Mouse (Mus musculus): ENCODE data around the gene Slc43a3. TPM values are rescaled to one million over a fixed set of nuclear protein-coding genes. Genes with fewer than 3 reads are reported as not detected.

Gene Slc43a3
- total RNA-seq, 2 experiments from 2014 or later = 22.4 to 43.2 TPM

DNA sequence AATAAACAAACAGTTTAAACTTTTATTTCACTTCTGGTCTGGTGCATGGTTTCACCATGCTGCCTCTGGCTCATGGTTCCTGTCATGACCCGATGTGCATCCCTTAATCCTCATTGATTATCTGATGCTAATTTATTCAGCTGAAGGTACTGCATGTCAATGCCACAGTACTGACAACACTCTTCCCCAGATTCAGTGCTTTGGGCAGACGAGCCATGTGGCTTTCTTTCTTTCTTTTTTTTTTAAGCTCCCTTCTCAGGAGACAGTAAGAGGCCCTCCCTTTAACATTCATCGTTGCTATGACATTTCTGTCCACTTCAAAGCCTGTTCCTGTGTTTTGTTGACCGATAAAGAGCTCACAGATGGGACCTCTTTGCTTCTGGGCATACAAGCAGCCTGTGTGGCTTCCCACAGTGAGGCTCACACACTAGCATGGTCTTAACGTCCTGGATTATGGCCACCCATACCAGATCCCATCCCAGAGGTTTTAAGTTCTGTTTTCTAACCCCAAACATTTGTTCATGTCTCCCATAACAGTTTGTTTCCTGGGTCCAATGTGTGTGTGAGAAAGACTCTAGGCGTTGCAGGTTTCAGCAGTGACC is 26.6 kb downstream of the Slc43a3 start:
- DNase-seq = no peak
- intact Hi-C loops (cut with DNase I; ENCODE audit: low total_unique reads) = no loop called here

DNA sequence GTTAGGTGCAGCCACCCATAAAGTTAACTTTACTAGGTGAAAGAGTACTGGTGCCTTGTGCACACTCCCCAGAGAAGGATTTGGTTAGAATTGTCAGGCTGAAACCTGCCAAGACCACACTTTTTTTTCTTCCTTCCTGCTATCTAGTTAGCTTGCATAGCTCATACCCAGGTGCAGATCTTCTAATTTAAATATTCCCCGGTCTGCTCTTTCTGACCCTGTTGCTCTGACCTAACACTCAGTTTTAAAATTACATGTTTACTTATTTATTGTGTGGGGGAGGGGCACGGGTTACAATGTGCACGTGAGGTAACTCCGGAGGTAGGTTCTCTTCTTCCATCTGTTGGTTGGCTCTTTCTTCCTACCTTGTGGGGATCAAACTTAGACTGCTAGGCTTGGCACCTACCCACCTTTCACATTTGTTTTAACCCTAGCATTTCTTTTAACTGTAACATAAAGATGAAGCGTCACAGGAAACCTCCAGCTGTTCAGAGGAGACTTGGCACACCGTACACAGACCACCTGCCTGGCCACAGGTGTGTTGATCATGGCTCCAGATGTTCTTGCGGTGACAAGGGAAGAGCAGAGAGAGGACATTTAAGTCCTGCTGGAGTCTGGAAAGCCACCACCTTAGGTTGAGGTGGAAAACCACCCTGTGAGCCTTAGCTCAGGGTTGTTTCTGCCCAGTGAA is 27.9 kb downstream of the Slc43a3 start:
- no peak for DNase-seq
- intact Hi-C loops (cut with DNase I; ENCODE audit: low total_unique reads) = no loop called here

- intact Hi-C loops (cut with DNase I; ENCODE audit: low total_unique reads) = no loop called here
- DNase-seq = no peak
Observed at GRCm38 (mm10) chr2:84967318-84967991, 31.1 kb downstream of the Slc43a3 start.

GRCm38 (mm10) chr2:84975580-84975979 is 39.2 kb downstream of the Slc43a3 start:
- intact Hi-C loops (cut with DNase I; ENCODE audit: low total_unique reads) = no loop called here
- no peak for DNase-seq

DNA sequence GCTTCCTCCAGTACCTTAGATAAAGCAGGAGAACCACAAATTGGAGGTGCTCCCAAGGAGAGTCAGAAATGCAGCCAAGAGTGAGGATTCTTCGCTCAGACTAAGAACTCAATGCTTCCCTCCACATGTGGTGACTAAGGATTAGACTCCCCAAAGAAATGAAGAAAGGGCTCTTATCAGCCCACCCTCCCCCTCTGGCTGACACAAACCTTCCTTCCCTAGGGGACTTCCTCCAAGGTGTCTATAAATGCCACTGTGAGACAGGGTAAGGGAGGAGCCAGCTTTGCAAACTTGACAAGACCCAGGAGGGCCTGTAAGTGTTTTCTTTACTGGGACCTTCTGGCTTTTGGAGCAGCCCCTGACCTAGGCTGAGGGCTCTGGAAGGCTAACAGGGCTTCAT is 43.8 kb downstream of the Slc43a3 start, which contains the start of gene Prg2:
Gene Prg2 (plus strand): TSS at position 274 of the 400 bp plus-strand sequence.
- intact Hi-C loops (cut with DNase I; ENCODE audit: low total_unique reads) = no loop called here
- no peak for DNase-seq

DNA sequence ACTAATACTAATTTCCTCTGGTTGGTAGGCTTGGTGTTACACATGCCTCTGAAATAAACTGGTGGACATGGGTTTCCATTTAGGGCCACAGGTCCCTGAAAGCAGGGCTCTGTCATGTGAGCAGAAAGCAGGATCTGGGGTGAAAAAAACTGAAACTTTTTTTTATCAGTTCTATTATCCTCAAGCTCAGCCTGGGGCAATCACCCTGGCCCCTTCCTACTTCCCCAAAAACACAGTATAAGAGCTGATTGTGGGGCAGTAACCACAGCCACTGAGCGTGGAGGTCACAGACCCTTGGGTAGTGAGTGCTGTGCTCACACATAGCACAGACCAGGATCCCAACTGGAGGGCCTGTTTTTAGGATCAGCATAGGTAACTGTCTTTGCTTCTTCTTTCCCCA is 51.6 kb downstream of the Slc43a3 start, which contains the start of gene Prg3:
Gene Prg3 (plus strand): TSS at position 286 of the 400 bp plus-strand sequence.
- no peak for DNase-seq
- intact Hi-C loops (cut with DNase I; ENCODE audit: low total_unique reads) = no loop called here

DNA sequence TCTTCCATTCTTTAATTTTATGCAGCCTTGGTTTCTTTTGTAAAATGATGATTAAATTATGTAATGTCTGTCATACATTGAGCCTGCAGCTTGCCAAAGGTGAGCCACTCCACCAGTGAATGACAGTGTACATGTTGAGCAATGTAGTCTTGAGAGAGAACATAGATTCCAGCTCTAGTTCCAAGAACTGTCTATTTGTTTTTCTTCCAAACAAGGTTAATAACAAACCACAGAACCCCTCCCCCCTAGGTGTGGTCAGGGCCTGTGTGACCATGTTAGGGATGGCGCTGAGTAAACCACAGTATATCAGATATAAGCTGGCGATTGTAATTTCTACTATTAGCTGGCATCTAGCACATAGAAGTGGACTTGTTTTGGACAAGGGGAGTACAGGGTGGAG is 60.0 kb downstream of the Slc43a3 start:
- intact Hi-C loops (cut with DNase I; ENCODE audit: low total_unique reads) = no loop called here
- no peak for DNase-seq

- DNase-seq = no peak
- intact Hi-C loops (cut with DNase I; ENCODE audit: low total_unique reads) = loop anchor here (10.0 kb wide), 1 partner anchor 135 kb away; no protein-coding TSS in a partner anchor
Observed at GRCm38 (mm10) chr2:84999486-85000181, 63.3 kb downstream of the Slc43a3 start.

DNA sequence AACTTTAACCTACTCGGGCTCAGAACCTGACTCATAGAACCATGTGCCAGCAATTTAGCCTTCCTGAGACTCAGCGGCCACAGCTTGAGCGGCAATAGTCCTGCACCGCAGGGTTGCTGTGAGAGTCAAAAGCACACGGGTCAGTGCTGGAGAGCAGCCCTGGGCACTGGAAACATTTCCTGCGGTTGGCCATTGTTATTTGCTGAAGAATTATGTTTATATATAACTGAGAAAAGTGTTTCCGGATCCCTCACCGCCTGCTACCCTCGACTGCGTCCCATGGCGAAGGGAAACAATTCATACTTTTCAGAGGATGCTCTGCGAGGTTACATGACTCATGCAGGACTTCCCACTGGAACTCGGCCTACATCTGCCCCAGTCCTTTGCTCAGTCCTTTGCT is 65.1 kb downstream of the Slc43a3 start:
- no peak for DNase-seq
- intact Hi-C loops (cut with DNase I; ENCODE audit: low total_unique reads) = loop anchor here (10.0 kb wide), 1 partner anchor 137 kb away; no protein-coding TSS in a partner anchor

- intact Hi-C loops (cut with DNase I; ENCODE audit: low total_unique reads) = loop anchor here (10.0 kb wide), 1 partner anchor 138 kb away; no protein-coding TSS in a partner anchor
Observed at GRCm38 (mm10) chr2:85002575-85002974, 66.2 kb downstream of the Slc43a3 start.

DNA sequence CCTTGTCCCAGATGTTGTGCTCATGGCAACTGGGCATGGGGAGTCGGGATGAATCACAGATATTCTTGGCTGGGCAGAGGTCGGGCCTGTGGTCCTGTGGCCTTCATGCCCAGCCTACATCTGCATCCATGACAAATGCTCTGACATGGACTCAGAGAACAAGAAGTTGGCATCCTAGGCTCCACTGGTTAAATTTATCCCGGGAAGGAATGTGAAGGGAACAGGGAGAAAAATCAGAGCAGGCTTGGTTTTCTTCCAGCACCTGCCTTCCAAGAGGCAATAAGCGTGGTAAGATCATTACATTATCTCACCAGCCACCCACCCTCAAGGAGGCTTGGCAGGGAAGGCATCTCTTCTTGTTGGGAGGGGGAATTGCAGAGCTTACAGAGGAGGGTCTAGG is 68.0 kb downstream of the Slc43a3 start:
- DNase-seq = no peak

More at GRCm38 (mm10) chr2:85002575-85002974, 66.2 kb downstream of the Slc43a3 start:
- DNase-seq = no peak

DNA sequence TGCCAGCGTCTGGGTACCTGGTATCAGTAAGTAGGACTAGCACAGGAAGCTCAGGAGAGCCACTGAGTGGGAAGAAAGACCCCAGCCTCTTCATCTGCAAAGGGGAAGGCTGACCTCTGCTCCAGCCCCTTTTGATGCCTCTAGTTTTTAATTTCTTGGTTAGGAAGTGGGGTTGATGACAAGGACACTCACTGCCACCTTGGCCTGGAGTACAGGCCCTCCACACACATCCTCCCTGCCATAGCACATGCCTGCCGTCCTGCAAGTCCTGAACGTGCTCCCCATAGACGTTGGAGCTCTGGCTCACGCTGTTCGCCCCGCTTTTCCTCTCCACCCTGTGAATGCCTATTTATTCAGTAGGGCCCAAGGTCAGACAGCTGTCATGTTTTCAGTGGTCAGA is 70.2 kb downstream of the Slc43a3 start:
- DNase-seq = no peak
- intact Hi-C loops (cut with DNase I; ENCODE audit: low total_unique reads) = loop anchor here (5.0 to 10.0 kb wide), 2 partner anchors 49 to 142 kb away; no protein-coding TSS in a partner anchor

More for the DNA sequence above, 68.0 kb downstream of the Slc43a3 start:
- intact Hi-C loops (cut with DNase I; ENCODE audit: low total_unique reads) = loop anchor here (10.0 kb wide), 1 partner anchor 140 kb away; no protein-coding TSS in a partner anchor

DNA sequence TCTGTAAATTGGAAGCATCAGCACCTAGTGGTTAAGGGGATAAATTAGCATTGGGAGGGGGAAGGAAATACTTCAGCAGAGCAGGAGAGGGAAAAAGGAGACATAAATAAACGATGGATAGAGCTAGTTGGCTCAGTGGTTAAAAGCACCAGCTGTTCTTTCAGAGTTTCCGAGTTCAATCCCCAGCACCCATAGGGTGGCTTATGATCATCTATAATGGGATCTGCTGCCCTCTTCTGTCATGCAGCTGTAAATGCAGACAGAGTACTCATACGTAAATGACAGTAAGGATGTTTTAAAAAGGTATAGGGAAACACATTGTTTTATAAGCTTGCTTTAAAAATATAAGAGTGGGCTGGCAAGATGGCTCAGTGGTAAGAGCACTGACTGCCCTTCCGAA is 71.3 kb downstream of the Slc43a3 start:
- DNase-seq = no peak
- intact Hi-C loops (cut with DNase I; ENCODE audit: low total_unique reads) = loop anchor here (5.0 to 10.0 kb wide), 2 partner anchors 50 to 143 kb away; no protein-coding TSS in a partner anchor

Small RNA genes lying within 50 kb of the gene (microRNA-seq; reads per million reads assigned to microRNA genes)
- gene Gm24332 = 0 reads per million in 2 experiments

Other genes with a start within 250 kb of the Slc43a3 start
- 10 to 100 TPM; 41.3 to 45.1 TPM for gene Zdhhc5, start 221.4 kb upstream of the Slc43a3 start, total RNA-seq (2021)
- 1 to 10 TPM; 4.1 to 4.9 TPM for gene Clp1, start 209.2 kb upstream of the Slc43a3 start, total RNA-seq (2021)
- 1 to 10 TPM in 1 of 2 experiments, under 1 TPM in 1; 0.73 to 1.0 TPM for gene Ypel4, start 202.5 kb upstream of the Slc43a3 start, total RNA-seq (2021)
- 1 to 10 TPM in 1 of 2 experiments, under 1 TPM in 1; 0.66 to 1.0 TPM for gene Gm19426, start 192.9 kb upstream of the Slc43a3 start, total RNA-seq (2021)
- gene Serping1, start 161.1 kb upstream of the Slc43a3 start, total RNA-seq (2021) = 10 to 100 TPM; 55.0 to 72.1 TPM
- gene Ube2l6, start 137.8 kb upstream of the Slc43a3 start, total RNA-seq (2021) = 1 to 10 TPM; 6.1 to 7.0 TPM
- 100 to 1,000 TPM in 1 of 2 experiments, 10 to 100 TPM in 1; 95.9 to 120 TPM for gene Smtnl1, start 113.9 kb upstream of the Slc43a3 start, total RNA-seq (2021)
- gene Timm10, start 109.6 kb upstream of the Slc43a3 start, total RNA-seq (2021) = 10 to 100 TPM; 45.7 to 46.0 TPM
- 10 to 100 TPM in 1 of 2 experiments, 1 to 10 TPM in 1; 6.2 to 16.1 TPM for gene Slc43a1, start 97.7 kb upstream of the Slc43a3 start, total RNA-seq (2021)
- gene Rtn4rl2, start 49.9 kb upstream of the Slc43a3 start, total RNA-seq (2021) = under 1 TPM; 0.55 to 0.64 TPM
- gene Prg2, start 43.9 kb downstream of the Slc43a3 start, total RNA-seq (2021) = under 1 TPM in 1 of 2 experiments, not detected in 1; 0.29 TPM
- not detected for gene Prg3, start 51.6 kb downstream of the Slc43a3 start, total RNA-seq (2021)
- 10 to 100 TPM; 34.0 to 44.2 TPM for gene Ssrp1, start 100.7 kb downstream of the Slc43a3 start, total RNA-seq (2021)
- gene P2rx3, start 100.9 kb downstream of the Slc43a3 start, total RNA-seq (2021) = under 1 TPM; 0.89 to 0.92 TPM
- 10 to 100 TPM; 47.3 to 48.5 TPM for gene Tnks1bp1, start 111.4 kb downstream of the Slc43a3 start, total RNA-seq (2021)
- 10 to 100 TPM; 61.0 to 74.0 TPM for gene Aplnr, start 199.6 kb downstream of the Slc43a3 start, total RNA-seq (2021)

All from gastrocnemius, postnatal 14 days (tissue).